Mouse (Mus musculus): ENCODE measurements around the gene Sema3a.

The Sema3a gene
- long read RNA-seq, experiment 1 = 0 reads
- long read RNA-seq, experiment 2 = 0 reads

DNA sequence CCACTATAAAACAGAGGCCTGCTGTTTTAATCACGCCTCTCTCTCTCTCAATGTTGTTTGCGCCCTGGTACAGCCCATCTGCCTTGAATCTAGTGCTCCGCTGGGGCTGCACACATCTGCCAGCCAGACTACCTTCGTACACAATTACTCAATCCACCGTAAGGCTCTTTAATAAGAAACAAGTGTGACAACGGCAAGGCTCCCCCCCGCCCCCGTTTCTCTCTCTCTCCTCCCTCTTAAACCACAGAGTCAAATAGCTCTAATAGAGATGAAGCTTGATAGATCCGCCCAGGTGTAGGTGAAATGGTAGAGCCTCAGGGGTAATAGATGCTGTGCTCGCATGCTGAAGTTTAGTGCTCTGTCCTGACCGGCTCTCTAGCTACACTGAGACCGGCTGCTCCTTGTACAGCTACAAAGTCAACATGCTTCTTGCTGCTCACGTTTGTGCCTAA is at the start of gene Sema3a:
Gene Sema3a, plus strand, starts transcription at position 174 of the 452 bp plus-strand sequence.
- intact Hi-C loops (cut with DNase I) = loop anchor here (10.0 kb wide), 1 partner anchor 560 kb away; no protein-coding TSS in a partner anchor

- intact Hi-C loops (cut with DNase I) = no loop called here
These were observed 40.3 kb upstream of the Sema3a start for GRCm38 (mm10) chr5:13084777-13085439.

DNA sequence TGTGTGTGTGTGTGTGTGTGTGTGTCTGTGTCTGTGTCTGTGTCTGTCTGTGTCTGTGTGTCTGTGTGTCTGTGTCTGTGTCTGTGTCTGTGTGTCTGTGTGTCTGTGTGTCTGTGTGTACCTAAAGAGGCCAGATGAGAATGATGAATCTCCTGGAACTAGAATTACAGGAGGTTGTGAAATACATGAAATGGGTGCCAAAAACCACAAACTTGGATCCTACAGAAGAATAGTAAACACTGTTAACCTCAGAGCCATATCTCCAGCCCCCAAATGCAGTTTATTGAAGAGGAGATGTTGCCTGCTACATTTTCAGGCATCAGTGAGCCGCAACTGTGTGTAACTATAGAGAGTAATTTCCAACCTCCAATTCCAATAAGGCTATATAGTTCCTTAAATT is 34.8 kb upstream of the Sema3a start:
- intact Hi-C loops (cut with DNase I) = no loop called here

DNA sequence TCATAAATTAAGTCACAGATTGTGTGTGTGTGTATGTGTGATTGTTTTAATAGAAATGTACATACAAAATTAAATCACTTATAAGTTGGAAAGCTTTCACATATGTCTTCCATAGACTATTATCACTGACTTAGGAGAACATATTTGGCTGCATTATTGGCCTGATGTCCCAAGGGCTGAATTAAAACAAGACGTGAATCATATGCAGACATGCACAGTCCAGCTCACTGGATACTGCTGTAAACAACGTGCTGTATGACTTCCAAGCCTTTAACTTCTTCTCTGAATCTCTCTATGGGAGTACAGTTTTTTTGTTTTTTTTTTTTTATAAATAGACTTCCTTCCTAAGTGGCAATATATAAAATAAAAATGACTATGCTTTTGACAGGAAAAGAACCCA is 15.7 kb upstream of the Sema3a start:
- intact Hi-C loops (cut with DNase I) = no loop called here

DNA sequence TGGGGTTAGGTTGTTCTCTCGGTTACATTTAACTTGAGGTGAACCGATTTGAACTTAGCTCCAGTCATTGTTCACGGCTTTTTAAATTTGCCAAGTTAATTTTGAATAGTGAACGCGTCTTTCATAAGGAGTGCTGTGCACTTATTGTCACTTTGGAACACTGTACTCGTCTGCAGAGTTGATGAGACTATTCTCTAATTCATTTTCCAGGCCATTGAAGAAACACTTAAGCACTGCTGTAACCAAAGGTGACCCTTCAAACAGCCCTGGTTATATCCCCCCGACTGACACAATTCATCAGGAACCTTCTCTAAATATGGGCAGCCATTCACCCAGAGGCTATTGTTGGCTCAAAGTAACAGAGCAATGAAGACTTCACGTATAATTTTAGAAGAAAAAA is 8.0 kb upstream of the Sema3a start:
- intact Hi-C loops (cut with DNase I) = no loop called here

DNA sequence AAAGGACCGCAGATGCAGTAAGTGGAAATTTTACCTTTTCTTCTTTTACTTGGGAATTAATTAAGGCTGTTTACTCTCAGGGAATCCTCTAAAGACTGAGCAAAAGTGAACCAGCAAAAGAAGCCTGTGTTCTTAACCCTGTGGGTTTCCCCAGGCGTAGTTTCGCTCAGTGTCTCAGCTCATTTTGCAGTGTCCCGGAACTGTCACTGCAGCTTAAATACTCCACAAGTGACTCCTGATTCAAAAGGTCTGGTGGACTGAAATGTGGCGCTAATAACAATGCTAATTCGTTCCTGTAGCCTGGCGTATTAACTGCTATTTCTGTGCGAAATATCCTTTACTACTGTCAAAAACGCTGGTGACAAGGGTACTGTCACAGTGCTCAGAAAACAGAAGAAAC is 543 bp downstream of the Sema3a start:
- intact Hi-C loops (cut with DNase I) = loop anchor here (10.0 kb wide), 1 partner anchor 561 kb away; no protein-coding TSS in a partner anchor

GRCm38 (mm10) chr5:13126196-13126595 is 982 bp downstream of the Sema3a start:
- intact Hi-C loops (cut with DNase I) = loop anchor here (10.0 kb wide), 1 partner anchor 561 kb away; no protein-coding TSS in a partner anchor

GRCm38 (mm10) chr5:13127121-13127520 is 1.9 kb downstream of the Sema3a start:
- intact Hi-C loops (cut with DNase I) = loop anchor here (10.0 kb wide), 1 partner anchor 562 kb away; no protein-coding TSS in a partner anchor

GRCm38 (mm10) chr5:13144733-13145457 is 19.7 kb downstream of the Sema3a start:
- intact Hi-C loops (cut with DNase I) = no loop called here

GRCm38 (mm10) chr5:13149909-13150308 is 24.7 kb downstream of the Sema3a start:
- intact Hi-C loops (cut with DNase I) = no loop called here

- intact Hi-C loops (cut with DNase I) = no loop called here
These were observed 25.8 kb downstream of the Sema3a start for GRCm38 (mm10) chr5:13151002-13151401.

- intact Hi-C loops (cut with DNase I) = no loop called here
These were observed 32.8 kb downstream of the Sema3a start for GRCm38 (mm10) chr5:13157761-13158612.

- intact Hi-C loops (cut with DNase I) = no loop called here
These were observed 57.0 kb downstream of the Sema3a start for GRCm38 (mm10) chr5:13182186-13182585.

- intact Hi-C loops (cut with DNase I) = no loop called here
These were observed 72.7 kb downstream of the Sema3a start for GRCm38 (mm10) chr5:13197886-13198285.

DNA sequence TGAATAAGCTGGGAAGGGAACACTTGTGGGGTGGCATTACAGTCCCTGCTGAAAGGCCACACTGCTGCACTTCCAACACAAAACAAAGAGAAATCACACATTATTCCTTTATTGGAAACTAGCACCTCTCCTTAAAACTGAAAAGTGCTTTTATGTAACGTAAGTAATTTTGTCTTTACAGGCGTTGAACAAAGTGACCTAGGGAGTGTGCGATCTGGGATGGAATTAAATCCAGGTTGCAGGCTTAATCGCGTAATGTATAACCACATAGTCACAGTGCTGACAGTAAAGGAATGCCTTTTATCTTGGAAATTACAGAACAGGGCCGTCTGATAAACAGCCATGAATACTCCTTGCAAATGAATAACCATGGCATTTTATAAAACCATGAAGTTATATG is 74.5 kb downstream of the Sema3a start:
- intact Hi-C loops (cut with DNase I) = no loop called here

- intact Hi-C loops (cut with DNase I) = no loop called here
These were observed 130.1 kb downstream of the Sema3a start for GRCm38 (mm10) chr5:13255353-13255752.

GRCm38 (mm10) chr5:13256321-13256720 is 131.1 kb downstream of the Sema3a start:
- intact Hi-C loops (cut with DNase I) = no loop called here

DNA sequence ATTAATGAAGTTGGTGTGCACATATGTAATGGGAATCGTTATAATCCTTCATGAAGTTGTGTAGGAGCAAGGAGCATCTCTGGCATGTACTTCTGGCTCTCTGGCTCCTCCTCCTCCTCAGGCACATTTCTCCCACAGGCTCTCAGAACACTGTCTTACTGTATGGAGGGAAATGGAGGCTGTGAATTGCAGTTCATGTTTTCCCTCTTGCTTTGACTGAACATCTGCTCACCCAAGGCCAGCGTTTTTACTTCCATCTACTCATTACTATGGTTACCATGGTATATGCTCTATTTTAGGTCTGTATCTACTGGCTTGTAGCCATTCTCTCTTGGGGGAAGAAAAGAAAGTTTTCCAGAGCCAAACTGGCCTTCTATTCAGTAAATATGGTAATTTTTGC is 137.9 kb downstream of the Sema3a start:
- intact Hi-C loops (cut with DNase I) = no loop called here

DNA sequence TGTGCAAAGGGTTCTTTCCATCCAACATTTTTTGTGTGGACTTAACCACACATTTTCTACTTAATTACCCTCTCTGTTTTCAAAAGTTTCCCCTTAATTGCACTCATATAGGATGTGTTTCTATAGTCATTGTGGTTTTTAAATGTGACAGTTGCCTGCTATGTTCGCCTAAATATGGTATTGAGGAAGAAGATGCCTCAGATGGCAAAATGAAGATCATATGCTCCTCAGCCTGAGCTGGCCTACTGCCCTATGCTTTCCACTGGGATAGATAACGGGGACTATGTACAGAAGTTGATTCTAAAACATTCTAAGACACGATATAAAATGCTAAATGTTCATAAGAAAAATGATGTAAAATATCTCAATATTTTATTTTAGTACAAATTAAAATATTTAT is 138.3 kb downstream of the Sema3a start:
- intact Hi-C loops (cut with DNase I) = no loop called here

DNA sequence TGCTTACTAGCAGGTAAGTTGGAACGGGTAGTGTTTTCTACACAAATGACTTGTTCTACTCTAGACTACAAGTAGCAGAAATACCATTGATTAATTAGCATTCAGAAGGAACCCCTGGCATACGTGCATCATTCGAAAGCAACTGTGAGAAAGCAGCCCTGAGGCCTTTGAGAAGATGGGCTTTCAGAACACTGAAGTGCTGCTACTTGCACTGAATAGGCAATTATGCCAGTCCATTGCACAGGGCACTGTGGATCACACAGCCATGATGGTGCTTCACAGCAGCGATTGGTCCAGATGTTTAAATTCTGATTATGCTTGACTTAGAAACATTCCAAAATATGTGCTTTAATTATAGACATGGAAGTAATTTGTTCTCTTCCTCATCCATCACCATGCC is 187.5 kb downstream of the Sema3a start:
- intact Hi-C loops (cut with DNase I) = no loop called here

DNA sequence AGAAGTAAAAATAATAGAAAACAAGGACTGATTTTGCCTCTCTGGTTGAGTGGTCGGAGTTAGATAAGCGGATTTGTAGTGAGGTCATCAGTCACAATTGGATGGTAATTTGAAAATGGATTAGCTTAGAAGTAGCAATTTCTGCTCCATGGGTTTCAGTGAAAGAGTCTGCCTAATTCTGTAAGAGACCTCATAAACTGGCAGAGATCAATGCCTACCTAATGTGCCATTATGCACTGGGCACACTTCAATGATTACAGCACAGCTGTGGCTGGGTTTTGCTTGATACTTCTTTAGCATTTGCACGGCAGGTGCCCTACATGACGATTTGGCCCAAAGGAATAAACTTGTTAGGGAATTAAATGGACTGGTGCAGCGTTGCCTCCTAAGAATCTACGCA is 188.8 kb downstream of the Sema3a start:
- intact Hi-C loops (cut with DNase I) = no loop called here

All from adrenal gland (tissue).